Mouse (Mus musculus): Measurements from ENCODE around the gene Tceal5. TPM values are rescaled to one million over a fixed set of nuclear protein-coding genes. Genes with fewer than 3 reads are reported as not detected.

Tceal5 gene
- polyA plus RNA-seq (2014; fragmentation: Illumina TruSeq; extraction: RNeasy Lipid Tissue Mini Kit (QIAGEN cat#74804); ENCODE audit: low read depth, low replicate concordance), result 5.2 TPM

DNA sequence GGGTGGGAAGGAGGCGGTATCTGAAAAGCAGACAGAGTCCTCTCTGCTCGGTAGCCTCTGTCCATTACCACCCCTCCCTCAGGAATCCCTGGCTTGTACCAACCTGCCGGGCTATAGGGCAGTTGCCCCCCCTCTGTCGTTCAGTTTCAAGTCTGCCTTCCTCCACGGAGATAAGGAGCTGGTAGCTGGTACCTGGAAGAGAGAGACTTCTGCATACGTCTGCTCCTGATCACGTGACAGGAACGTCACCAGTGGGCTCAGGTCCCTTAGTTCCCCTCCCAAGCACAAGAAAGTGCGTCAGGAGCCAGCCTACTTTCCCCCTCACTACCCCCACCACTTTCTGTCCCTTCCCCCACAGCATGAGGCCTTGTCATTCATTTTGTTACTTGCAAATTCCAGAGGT is at the start of gene Tceal5:
Gene Tceal5 (minus strand): TSS at position 213 of the 403 bp plus-strand sequence.

GRCm38 (mm10) chrX:136244574-136245229 is 41.0 kb upstream of the Tceal5 start, which contains the start of gene Tceal9:
Gene Tceal9 (plus strand): TSS chrX:136245079.

DNA sequence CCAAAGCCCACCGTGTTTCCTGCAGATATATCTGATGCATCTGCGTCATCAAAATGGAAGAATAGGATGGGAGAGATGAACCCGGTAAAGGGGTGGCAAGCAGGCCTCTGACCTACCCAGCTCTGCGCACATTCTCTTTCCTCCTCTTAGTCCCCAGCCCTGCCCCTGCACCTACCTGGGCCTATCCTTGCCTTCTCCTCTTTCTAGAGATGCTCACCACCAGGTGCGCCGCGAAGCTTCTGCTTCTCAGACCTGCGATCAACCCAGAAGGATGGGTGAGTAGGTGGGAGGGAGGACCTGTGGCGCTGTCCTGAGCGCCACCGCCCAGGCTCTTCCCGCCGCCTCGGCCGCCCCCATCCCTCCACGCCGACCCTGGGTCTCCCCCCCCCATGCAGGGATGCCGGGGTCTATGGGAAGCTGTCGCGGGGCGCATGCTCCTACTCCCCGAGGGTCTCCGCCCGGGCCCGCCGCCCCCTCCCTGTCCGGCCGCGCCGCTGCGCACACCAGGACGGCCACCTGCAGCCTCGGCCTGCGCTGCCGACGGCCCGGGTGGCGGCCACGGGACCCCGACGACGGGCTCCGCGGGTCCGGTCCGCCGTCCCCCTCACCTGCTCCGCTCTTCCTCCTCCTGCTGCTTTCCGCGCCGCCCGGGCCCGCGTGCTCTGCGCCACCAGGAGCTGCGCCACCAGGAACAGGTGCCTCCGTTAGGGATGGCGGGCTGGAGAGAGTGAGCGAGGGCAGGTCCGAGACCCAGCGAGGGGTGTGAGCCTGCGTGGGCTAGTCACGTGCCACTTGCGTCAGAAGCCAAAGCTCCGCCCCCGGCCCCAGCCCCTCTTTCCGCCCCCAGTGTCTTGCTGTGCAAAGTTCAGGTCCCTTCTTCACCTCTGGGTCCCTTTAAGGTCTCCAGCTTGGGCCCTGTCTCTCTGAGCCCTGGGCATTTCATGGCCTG is 11.3 kb upstream of the Tceal5 start, which contains the start of the genes Tceal7 and Bex1:
Gene Tceal7 (plus strand): TSS at position 51 of the 949 bp plus-strand sequence.
Gene Bex1 (minus strand): TSS at position 785 of the 949 bp plus-strand sequence.

DNA sequence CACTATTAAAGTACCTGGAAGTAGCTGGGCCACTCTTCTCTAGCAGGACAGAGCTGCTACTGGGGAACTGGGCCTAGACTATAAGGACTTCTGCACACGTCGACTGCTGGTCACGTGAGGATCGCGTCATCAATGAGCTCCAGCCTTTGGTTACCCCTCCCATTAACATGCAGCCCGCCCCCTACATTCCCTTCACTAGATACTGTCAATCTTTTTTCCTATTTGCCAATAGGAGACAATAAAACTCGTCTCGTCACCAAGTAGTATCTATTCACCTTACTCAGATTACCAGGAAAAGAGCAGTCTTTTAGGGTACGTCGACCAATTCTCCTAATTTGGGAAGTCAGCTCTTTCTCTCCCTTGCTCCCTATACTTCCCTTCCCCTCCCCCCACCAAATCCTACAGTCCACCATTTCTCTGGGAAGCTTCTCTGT is 31.5 kb downstream of the Tceal5 start, which contains the start of gene Tceal8:
Gene Tceal8 (minus strand): TSS at position 225 of the 434 bp plus-strand sequence.

Other genes starting within 250 kb of the Tceal5 start
- 70.2 TPM for gene Arxes2, start 210.1 kb downstream of the Tceal5 start, polyA plus RNA-seq (2014; fragmentation: Illumina TruSeq; extraction: RNeasy Lipid Tissue Mini Kit (QIAGEN cat#74804); ENCODE audit: low read depth, low replicate concordance)
- 12.8 TPM for gene Arxes1, start 170.5 kb downstream of the Tceal5 start, polyA plus RNA-seq (2014; fragmentation: Illumina TruSeq; extraction: RNeasy Lipid Tissue Mini Kit (QIAGEN cat#74804); ENCODE audit: low read depth, low replicate concordance)
- gene Bex2, start 135.6 kb downstream of the Tceal5 start, polyA plus RNA-seq (2014; fragmentation: Illumina TruSeq; extraction: RNeasy Lipid Tissue Mini Kit (QIAGEN cat#74804); ENCODE audit: low read depth, low replicate concordance), result 63.2 TPM
- gene Nxf3, start 118.6 kb downstream of the Tceal5 start, polyA plus RNA-seq (2014; fragmentation: Illumina TruSeq; extraction: RNeasy Lipid Tissue Mini Kit (QIAGEN cat#74804); ENCODE audit: low read depth, low replicate concordance), result 52.5 TPM
- 82.3 TPM for gene Bex4, start 64.9 kb downstream of the Tceal5 start, polyA plus RNA-seq (2014; fragmentation: Illumina TruSeq; extraction: RNeasy Lipid Tissue Mini Kit (QIAGEN cat#74804); ENCODE audit: low read depth, low replicate concordance)
- 106 TPM for gene Tceal8, start 31.5 kb downstream of the Tceal5 start, polyA plus RNA-seq (2014; fragmentation: Illumina TruSeq; extraction: RNeasy Lipid Tissue Mini Kit (QIAGEN cat#74804); ENCODE audit: low read depth, low replicate concordance)
- not detected for gene Tceal7, start 10.9 kb upstream of the Tceal5 start, polyA plus RNA-seq (2014; fragmentation: Illumina TruSeq; extraction: RNeasy Lipid Tissue Mini Kit (QIAGEN cat#74804); ENCODE audit: low read depth, low replicate concordance)
- 11.0 TPM for gene Bex1, start 11.6 kb upstream of the Tceal5 start, polyA plus RNA-seq (2014; fragmentation: Illumina TruSeq; extraction: RNeasy Lipid Tissue Mini Kit (QIAGEN cat#74804); ENCODE audit: low read depth, low replicate concordance)
- gene Tceal9, start 41.2 kb upstream of the Tceal5 start, polyA plus RNA-seq (2014; fragmentation: Illumina TruSeq; extraction: RNeasy Lipid Tissue Mini Kit (QIAGEN cat#74804); ENCODE audit: low read depth, low replicate concordance), result 168 TPM
- 130 TPM for gene Bex3, start 66.4 kb upstream of the Tceal5 start, polyA plus RNA-seq (2014; fragmentation: Illumina TruSeq; extraction: RNeasy Lipid Tissue Mini Kit (QIAGEN cat#74804); ENCODE audit: low read depth, low replicate concordance)

Measured in adipose tissue, adult 10 weeks (tissue).